Mouse (Mus musculus): ENCODE measurements around the gene Col8a2.
A peak's percentile ranks its signal among the peaks of the same experiment; 100 is the strongest.

Col8a2 gene

DNA sequence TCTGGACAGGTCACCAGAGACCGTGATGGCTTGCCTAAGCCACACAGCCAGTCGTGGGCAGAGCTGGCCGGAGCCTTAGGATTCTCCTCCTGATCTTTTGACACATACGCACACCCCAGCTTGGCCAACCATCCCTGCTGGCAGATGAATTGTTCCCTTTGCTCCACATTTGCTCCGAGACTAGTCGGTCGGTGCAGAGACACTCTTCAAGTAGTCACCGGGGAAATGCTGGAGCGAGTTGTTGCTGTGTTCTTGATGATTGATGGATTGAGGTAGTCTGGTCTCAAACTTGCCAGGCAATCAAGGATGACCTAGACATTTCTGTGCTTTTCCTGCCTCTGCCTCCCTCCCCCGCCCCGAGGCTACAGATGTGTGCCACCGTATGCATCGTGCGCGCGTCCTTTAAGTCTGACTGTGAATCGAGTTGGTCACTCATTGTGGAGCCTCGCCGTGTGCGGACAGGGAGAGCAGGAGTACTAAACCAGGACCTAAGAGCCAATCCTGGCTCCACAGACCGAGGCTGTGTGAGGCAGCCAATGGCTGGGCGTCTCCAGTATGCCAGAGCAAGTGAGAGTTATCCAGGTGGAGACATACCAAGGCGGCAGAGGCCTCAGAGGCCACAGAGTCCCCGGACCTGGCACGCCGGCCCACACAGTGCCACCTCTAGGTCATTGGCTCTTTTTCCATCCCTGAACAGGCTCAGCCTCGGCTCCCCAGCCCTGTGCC is 15.2 kb downstream of the Col8a2 start:
- DNase-seq (ENCODE audit: low read depth, low spot score): no peak

DNA sequence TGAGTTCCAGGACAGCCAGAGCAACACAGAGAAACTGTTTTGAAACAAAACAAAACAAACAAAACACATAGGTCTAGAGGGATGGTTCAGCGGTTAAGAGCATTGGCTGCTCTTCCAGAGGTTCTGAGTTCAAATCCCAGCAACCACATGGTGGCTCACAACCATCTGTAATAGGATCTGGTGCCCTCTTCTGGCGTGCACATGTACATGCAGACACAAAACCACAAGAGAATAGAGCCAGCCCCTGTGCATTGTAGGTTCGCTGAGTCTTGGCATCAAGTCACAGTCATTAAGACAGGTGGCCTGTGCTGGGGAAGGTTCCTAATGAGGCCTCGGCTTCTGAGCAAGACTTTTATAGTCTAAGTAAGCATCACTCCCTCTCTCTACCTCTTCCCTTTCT is 17.3 kb downstream of the Col8a2 start:
- DNase-seq (ENCODE audit: low read depth, low spot score): no peak

DNA sequence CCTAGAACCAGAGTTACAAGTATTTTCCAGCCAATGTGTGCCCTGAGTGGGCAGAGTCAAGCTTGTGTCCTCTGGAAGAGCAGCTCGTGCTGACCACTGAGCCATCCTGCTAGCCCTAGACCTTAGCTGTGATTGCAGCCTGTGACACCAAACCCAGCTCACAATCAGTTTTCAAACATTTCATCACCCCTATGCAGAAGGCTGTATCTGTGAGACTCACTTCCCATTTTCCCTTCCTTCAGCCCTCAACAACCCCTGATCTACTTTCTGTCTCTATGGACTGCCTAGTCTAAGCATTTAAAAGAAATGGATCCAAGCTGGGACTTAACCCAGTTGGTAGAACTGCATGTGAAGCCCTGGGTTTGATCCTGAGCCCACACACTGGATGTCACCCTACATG is 18.8 kb downstream of the Col8a2 start:
- no peak for DNase-seq (ENCODE audit: low read depth, low spot score)

DNA sequence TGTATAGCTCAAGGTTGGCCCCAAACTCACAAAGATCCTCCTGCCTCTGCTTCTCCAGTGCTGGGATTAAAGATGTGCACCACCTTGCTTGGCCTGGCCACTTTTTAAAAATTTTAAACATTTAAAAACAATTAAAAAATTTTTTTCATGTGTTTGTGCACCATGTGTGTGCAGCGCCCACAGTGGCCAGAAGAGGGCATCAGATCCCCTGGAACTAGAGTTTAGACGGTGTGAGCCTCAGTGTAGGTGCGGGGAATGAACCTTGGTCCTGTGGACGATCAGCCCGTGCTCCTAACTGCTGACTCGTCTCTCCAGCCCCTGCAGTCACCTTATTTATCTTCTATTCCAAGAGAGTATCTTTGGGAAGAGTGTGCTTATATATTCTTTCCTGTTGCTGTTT is 19.5 kb downstream of the Col8a2 start:
- DNase-seq (ENCODE audit: low read depth, low spot score): no peak

DNA sequence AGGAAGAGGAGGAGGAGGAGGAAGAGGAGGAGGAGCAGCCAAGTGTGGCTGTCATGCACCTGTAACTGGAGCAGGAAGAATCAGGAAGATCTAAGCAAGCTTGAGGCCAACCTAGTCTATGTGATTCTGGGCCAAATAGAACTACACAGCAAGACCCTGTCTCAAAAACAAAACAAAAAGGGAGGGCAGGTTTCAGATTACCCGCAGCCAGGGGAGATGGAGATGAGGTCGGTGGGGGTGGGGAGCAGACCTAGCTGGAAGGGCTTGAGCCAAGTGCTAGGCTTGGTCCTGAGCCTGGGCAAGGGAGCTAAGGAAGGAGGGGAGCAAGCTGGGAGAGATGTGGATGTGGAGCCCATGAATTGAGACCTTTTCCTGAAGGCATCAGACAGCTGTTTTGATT is 20.2 kb downstream of the Col8a2 start:
- no peak for DNase-seq (ENCODE audit: low read depth, low spot score)

DNA sequence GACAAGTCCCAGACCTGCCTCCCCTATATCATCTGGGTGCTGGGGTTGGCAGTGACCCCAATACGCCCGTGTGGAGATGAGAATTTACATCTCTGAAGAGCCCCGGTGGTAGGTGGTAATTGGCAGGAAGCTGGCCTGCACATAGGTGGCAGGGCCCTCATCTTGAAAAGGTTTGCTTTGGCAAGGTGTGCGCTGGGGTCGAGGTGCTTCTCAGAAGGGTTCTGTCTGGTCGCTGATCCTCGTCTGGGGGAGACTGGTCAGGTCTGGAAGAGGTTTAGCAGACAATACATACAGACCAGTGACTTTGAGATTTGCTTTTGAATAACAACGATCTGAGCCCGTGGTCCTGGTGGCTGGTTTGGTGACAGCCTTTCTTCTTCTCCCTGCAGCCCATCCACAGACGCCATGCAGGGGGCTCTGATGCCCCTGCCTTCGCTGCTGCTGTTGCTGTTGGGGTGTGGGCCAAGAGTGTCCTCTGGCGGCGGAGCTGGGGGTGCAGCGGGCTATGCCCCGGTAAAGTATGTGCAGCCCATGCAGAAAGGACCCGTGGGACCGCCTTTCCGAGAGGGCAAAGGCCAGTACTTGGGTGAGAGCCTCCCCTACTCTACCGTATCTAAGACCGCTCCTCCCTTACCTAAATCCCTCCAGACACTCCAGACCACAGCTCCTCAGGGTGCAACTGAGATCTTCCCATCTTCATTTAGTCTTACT is 22.8 kb downstream of the Col8a2 start:
- no peak for DNase-seq (ENCODE audit: low read depth, low spot score)

DNA sequence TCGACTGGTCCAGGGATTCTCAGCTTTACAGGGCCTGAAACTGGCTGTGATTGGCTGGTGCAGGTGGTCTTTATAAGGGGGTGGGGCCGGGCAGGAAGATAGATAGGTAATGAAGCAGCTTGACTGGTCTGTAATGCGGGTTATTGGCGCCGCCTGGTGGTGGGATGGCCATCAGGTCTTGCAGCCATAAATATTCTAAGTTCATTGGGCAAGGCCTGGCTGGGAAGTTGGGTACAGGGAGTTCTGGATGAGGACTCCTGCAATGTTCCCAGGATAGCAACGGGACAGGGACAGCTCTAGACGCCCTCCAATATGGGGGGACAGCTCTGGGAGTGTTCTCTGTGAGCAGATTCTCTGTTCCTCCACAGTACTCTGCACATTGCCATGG is 23.3 kb downstream of the Col8a2 start:
- DNase-seq (ENCODE audit: low read depth, low spot score): peak; percentile 41

DNA sequence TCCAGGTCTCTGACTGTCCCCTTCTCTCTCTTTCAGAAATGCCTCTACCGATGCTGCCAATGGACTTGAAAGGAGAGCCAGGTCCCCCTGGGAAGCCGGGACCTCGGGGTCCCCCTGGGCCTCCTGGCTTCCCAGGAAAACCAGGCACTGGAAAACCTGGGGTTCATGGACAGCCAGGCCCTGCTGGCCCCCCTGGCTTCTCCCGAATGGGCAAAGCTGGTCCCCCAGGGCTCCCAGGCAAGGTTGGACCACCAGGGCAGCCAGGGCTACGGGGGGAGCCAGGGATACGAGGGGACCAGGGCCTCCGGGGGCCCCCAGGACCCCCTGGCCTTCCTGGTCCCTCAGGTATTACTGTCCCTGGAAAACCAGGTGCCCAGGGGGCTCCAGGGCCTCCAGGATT is 23.8 kb downstream of the Col8a2 start:
- DNase-seq (ENCODE audit: low read depth, low spot score): no peak

DNA sequence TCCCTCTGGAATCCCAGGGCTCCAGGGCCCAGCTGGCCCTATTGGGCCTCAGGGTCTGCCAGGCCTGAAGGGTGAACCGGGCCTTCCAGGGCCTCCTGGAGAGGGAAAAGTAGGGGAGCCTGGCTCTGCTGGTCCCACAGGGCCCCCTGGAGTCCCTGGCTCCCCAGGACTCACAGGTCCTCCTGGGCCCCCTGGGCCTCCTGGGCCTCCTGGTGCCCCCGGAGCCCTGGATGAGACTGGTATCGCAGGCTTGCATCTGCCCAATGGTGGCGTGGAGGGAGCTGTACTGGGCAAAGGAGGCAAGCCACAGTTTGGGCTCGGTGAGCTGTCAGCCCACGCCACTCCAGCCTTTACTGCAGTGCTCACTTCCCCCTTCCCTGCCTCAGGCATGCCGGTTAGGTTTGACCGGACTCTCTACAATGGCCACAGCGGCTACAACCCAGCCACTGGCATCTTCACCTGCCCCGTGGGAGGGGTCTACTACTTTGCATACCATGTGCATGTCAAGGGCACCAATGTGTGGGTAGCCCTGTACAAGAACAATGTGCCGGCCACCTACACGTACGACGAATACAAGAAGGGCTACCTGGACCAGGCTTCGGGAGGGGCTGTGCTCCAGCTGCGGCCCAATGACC is 25.1 kb downstream of the Col8a2 start:
- DNase-seq (ENCODE audit: low read depth, low spot score): no peak

DNA sequence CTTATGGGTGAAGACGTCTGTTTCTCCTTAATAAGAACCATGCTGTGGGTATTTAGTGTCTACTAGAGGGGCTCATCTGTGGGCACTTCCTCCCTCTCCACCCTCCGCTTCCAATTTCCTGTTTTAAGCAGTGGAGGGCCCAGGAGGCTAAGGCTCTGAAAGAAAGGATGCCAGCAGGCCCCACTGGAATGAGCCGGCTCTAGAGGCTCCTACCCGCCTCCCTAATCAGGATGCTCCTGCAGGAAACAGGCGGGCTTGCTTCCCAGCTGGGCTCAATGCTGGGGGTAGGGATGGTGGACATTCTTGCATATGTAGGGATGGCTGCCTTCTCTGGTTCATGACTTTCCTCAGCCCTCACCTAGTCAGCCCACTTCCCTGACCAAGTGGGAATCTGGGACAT is 26.6 kb downstream of the Col8a2 start:
- no peak for DNase-seq (ENCODE audit: low read depth, low spot score)

DNA sequence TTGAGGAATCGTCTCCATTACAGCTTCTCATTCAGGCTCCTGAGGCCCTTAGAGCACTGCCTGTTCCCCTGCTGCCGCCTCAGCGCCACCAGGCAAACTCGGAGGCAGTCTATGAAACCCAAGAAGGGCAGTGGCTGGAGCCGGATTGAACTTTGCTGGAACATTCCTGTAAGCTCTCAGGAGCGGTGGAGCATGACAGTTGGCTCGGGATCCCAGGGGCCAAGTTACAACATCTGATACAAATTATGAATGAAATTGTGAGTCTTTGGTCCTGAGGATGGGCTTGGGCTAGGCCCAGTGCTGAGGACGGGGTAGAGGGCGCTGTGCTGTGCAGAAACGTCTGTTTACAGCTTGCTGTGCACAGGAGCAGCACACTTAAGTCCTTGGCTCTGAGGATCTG is 27.8 kb downstream of the Col8a2 start:
- no peak for DNase-seq (ENCODE audit: low read depth, low spot score)

DNA sequence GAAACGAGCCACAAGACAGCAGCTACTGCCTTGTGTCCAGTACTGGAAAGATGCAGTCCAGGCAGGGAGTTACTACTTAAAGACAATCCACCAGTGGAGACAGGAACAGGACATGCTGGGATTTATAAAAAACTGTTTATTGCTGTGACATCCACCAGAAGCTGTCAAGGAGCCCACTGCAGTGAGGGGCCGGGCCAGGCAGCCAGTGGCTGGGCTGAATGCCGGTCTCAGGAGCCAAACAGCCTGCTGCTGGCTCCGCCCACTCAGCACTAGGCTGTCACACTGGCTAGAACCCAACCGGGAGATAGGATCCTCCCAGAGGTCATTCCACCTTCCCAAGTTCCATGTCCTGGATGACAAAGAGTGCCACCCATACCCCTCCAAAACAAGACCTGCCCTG is 29.3 kb downstream of the Col8a2 start:
- DNase-seq (ENCODE audit: low read depth, low spot score): no peak

DNA sequence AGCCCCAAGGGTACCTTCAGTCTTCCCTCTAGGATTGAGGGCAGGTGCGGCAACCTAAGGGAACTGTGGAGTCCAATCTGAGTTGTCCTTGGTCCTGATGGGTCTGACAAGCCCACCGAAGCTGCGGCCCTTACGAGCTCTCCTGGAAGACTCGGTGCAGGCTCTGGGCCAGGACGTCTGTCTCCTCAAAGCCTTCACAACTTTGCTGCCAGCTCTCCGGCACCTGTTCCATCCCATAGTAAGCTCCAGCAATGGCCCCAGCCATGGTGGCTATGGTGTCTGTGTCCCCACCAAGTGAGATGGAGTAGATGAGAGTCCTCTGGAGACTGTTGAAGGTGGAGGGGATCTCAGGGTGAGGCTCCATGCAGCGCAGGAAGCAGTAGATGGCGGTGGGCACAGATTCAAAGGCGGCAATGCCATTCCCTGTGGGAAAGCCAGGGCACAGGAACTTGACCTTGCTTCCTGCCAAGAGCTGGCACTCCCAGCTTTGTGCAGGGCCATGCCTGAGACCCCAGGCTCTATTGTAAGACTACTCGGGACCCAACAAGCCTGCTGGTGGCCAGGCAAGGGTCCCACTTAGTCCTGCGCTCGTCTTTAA is 29.9 kb downstream of the Col8a2 start:
- no peak for DNase-seq (ENCODE audit: low read depth, low spot score)

DNA sequence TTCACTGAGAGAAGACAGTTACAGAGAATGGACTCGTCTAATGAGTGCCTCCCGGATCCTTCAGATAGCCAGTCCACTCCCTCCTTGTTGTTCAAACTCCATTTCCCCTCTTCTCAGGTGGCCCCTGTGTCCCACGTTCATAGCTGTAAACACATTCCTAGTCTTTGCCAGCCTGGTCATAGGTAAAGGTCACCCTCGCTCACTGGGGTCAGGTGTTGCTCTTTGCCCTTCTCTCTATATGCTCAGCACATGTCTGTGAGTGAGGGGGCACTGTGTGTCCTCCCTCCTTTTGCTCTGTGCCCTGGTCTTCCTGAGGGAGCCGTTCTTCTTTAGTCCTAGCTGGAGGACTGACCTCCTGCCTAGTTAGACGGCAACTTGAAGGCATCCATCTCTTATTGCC is 33.2 kb downstream of the Col8a2 start:
- no peak for DNase-seq (ENCODE audit: low read depth, low spot score)

DNA sequence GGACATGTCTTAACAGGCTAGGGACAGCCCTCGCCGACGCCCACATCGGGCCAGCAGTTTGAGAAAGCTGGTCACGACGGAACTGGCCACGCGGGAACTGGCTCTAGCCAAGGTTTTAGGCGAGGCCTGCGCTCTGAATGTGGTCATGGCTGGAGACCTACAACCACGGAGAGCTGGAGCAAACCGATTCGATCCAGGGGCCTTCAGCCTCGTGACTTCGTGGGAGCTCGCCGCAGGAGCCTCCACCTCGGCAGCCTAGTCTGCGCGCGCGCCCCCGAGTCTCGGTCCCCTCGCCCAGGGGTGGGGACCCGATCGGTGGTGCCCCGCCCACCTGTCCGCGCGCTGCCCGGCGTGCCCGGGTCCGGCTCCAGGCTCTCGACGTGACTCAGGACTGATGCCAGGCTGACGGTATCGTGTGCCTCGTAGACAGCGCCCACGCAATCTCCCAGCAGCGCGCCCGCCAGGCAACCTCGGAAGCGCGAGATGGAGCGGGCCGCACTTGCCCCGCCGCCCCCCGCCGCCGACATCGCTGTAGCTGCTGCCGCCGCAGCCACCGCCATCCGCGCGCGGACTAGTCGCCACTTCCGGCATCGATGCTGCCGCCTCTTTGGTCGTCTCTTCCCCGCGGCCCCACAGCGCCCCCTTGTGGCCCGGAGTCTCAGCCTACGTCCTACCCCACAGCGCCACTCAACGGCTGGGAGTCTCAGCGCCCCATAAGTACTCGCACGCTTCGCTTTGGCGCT is 34.7 kb downstream of the Col8a2 start, which contains the start of gene Adprhl2:
Gene Adprhl2, minus strand, starts transcription at position 593 of the 743 bp plus-strand sequence.
- peak; percentile 90 for DNase-seq (ENCODE audit: low read depth, low spot score)

DNA sequence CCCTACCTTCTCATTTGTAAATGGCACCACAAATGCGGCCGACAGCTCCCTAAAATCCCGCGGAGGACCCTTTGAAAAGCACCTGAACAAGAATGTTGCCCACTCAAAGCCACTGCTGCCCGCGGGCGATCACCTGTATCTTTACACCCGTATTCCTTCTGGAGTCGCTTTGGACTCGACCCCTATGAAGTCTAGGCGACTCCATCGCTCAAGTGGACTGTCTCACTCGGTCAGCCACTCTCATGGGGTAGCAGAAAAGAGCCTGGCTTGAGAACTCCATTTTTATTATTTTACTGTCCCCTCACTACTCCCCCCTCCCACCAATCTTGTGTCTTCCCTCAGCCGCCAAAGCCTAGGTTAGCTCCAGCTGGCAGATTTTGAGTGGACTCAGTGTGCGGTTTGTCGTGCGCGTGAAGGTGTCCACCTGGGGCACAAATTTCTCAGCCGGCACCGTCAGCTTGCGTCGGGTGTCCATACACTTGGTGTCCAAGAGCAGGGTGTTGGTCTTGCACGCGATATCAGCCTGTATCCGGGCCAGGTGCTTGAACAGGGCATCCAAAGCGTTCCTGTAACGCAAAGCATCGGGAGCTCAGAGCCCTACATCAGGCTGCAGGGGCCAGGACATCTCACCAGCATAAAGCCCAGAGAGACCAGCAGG is 35.4 kb downstream of the Col8a2 start:
- no peak for DNase-seq (ENCODE audit: low read depth, low spot score)

DNA sequence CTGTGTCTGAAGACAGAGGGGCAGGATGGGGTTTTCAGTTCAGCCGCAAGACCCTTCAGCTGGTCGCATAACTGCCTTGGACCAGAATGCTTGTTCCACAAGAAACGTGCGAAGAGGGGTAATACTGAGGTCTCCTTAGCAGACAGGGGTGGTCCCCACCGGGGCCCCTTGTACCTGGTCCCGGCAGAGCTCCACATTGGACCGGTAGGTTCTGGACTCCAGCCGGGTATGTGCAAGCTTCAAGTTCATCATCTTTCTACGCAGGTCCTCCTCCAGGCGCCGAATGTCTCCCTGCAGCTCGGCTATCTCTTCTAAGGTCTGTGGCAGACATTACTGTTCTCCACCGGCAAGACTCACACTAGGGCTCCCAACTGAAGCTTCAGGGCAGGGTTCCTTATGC is 36.1 kb downstream of the Col8a2 start:
- DNase-seq (ENCODE audit: low read depth, low spot score): no peak

DNA sequence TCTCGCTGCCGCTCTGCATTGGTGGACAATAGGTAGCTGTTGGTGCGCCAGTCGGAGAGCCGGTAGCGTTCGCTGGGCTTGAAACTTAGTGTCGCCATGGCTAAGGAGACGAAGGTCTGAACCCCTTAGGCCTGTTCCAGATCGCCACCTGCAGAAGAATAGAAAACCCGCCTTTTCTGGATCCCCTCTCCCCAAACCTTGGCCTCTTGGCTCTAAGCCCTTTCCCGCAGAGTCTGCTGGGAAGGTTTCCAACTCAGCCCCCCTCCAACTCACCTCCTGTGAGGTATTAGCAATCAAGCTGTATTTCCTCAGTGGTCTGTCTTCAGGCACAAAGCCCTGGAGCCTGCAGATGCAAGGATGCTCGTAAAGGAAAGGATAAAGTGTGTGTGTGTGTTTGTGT is 38.3 kb downstream of the Col8a2 start:
- DNase-seq (ENCODE audit: low read depth, low spot score): no peak

DNA sequence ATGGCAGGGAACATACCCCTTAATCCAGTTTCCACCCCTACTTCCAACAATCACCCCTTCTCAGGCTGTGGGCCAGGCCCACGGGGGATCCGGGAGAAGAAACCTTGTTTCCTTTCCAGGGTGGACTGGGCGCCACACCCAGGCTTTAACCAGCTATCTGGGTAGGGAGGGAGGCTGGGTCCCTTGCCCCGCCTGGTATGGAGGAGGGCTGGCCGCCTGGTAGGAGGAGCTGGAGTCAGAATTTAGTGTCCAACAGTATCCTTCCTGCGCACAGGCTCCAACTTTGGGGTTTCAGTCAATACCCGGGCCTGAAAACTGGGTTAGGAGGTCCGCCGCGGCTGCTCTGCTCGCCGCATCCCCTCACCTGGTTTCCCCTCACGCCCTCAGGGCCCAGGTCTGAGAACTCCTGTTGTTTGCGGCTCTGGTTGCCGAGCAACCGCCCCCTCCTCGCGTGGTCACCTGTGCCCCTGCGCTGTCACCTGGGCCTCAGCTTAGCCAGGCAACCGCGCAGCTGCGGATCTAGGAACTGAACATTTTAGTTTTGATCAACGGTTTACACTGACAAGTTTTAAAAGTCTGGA is 38.8 kb downstream of the Col8a2 start, which contains the start of gene Tekt2:
Gene Tekt2, minus strand, starts transcription at position 408 of the 581 bp plus-strand sequence.
- DNase-seq (ENCODE audit: low read depth, low spot score): no peak

DNA sequence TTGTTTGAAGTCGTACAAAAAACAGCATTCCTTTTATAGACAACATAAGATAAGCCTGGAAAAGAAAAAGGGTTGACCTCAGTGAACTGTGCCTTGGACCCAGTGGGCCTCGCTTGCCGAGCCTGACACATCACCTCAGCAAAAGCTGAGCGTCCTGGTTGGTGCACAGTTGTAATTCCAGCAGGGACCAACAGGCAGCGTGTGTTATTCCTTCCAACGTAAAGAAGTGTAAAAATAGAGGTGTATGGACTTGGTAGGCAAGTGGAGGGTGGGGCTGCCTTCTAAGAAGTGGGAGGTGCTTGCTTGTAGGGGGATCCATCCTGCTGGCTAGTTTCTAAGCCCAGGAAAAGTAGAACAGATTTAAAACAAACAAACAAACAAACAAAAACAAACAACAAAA is 39.4 kb downstream of the Col8a2 start:
- DNase-seq (ENCODE audit: low read depth, low spot score): no peak

DNA sequence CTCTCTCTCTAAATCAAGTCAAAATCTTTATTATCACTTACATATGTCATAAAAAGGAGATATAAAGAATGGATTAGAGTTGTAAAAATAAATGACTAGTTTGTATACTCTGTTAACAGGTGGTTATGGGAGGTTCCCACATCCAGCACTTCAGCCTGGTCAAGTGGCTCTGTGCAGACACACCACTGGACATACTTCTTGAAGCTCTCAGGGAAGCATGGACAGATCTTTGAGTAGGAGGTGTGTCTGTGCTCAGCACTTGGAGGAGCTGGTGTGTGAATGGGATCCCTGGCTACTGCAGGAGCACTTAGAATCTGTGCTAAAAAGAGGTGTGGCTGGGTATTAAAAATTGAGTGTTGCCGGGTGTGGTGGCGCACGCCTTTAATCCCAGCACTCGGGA is 43.7 kb downstream of the Col8a2 start:
- no peak for DNase-seq (ENCODE audit: low read depth, low spot score)
